Mouse (Mus musculus) lung, embryonic 15.5 days (tissue): ENCODE measurements around the gene Olfr248. TPM values are rescaled to one million over a fixed set of nuclear protein-coding genes. Genes with fewer than 3 reads are reported as not detected.
"Not testable (repeated sequence)": the region's sequence is repeated elsewhere in the genome, so short reads cannot be mapped to it uniquely, and the experiment has no call there.

Experiments
- ATAC-seq: fragments of 200-750 bp; cut with Nextera tagmentation; 2 replicates; pipeline ENCODE4 v1.8.0; 2017; ENCODE audit warnings: moderate number of reproducible peaks, borderline replicate concordance; ENCODE audit not compliant: low FRiP score, low TSS enrichment; ENCODE audit errors: extremely low read depth
- H3K27ac ChIP-seq: fragments of 300-500 bp; sonication (generic); 2 replicates; pipeline ENCODE4 v1.5.1; 2015; ENCODE audit warnings: moderate library complexity, mild to moderate bottlenecking, inconsistent platforms
- H3K27me3 ChIP-seq: fragments of 300-500 bp; sonication (generic); 2 replicates; pipeline ENCODE4 v1.6.1; 2015; ENCODE audit warnings: inconsistent platforms
- H3K36me3 ChIP-seq: fragments of 300-500 bp; sonication (generic); 2 replicates; pipeline ENCODE4 v1.6.1; 2015; ENCODE audit warnings: inconsistent platforms
- H3K4me1 ChIP-seq: fragments of 300-500 bp; sonication (generic); 2 replicates; pipeline ENCODE4 v1.6.1; 2015; ENCODE audit warnings: inconsistent platforms
- H3K4me2 ChIP-seq: fragments of 300-500 bp; sonication (generic); 2 replicates; pipeline ENCODE4 v1.6.1; 2015; ENCODE audit warnings: inconsistent platforms, mild to moderate bottlenecking, moderate library complexity
- H3K4me3 ChIP-seq: fragments of 300-500 bp; sonication (generic); 2 replicates; pipeline ENCODE4 v1.5.1; 2015; ENCODE audit warnings: mild to moderate bottlenecking, inconsistent platforms
- H3K9ac ChIP-seq: fragments of 300-500 bp; sonication (generic); 2 replicates; pipeline ENCODE4 v1.6.1; 2015; ENCODE audit warnings: inconsistent platforms
- H3K9me3 ChIP-seq: fragments of 300-500 bp; sonication (generic); 2 replicates; pipeline ENCODE4 v1.6.1; 2016; ENCODE audit warnings: inconsistent platforms
- WGBS: fragments of 180-500 bp; shearing (Covaris S2); methylation state at CpG from one replicate; pipeline ENCODE4 v1.1.7; 2015; 5-methylcytosine and 5-hydroxymethylcytosine counted together
- polyA plus RNA-seq: library from polyadenylated mRNA; unstranded; fragments of >200 nt; fragmentation: Nextera tagmentation; extraction: Ambion mirVana; gene quantifications from 2 replicates; pipeline ENCODE4 v1.2.1, GENCODE M21; 2015

The Olfr248 gene
- not detected in 2 replicates for polyA plus RNA-seq

DNA sequence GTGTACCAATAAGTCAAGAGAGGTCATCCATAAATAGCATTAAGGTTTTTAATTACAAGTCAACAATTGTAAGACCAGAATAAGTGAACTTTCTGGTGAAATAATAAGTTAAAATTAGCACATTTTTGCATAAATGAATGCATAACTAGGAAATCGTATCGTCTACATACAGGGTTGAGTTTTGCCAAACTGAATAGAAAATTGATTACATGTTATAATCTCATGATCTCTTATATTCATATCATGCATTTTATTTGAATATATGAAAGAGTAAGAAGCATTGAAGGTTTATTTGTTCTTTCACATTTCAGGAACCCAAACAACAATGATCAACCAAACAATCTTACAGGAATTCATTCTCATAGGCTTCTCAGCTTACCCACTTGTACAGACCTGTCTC lies at the start of gene Olfr248:
TSS of gene Olfr248 (plus strand) at position 301 of the 400 bp plus-strand sequence.
- no peak for ATAC-seq
- Histone ChIP-seq H3K27ac (no peak within 1 kb of the TSS), H3K27me3 (no peaks in the 10 kb centered on the region), H3K4me3 (no peak within 1 kb of the TSS), H3K4me1 (no peaks in the 10 kb centered on the region), H3K36me3 (no peaks in the 10 kb centered on the region), H3K9ac (no peak within 1 kb of the TSS), H3K9me3 (no peaks in the 10 kb centered on the region), H3K4me2 (no peak within 1 kb of the TSS)
- 95% methylated on average over 2 of the region's 2 CpGs for WGBS

DNA sequence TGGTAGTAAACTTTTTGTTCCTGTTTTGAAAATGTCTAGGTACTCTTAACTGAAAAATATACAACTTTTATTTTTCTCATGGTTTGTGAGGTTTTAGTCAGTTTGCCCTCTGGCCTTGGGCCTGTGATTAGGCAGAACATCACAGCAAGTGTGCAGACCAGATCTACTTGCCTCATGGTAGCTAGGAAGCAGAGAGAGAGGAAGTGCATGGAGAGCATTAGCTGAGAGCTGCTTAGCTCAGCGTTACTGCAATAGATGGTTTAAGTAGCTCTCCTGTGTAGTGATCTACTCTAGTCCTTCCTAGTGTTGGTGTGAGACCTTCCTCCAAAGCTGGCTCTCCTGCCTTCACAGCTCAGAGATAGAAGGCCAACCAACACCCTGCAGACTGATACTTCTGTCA lies 37.2 kb upstream of the Olfr248 start:
- H3K4me1 ChIP-seq, H3K4me3 ChIP-seq, ATAC-seq, H3K4me2 ChIP-seq, H3K9ac ChIP-seq, H3K36me3 ChIP-seq, H3K27ac ChIP-seq, H3K9me3 ChIP-seq, H3K27me3 ChIP-seq: not testable (repeated sequence)
- WGBS = 55% methylated on average over 1 of the region's 1 CpGs

DNA sequence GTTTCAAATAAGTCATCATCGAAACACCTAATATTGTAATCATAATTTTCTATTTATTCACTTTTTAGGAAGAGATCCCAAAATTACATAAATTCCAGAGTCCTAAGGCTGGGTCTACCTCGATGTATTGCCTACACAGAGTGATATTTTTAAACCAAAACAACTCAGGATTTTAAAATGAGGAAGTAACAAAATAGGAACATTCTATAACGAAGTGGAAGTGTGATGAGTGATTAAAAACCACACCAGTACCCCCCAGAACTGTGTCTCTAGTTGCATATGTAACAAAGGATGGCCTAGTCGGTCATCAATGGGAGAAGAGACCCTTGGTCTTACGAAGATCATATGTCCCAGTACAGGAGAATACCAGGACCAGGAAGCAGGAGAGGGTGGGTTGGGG lies 36.2 kb upstream of the Olfr248 start:
- Histone ChIP-seq H3K9me3 (no peaks in the 10 kb centered on the region), H3K36me3 (no peaks in the 10 kb centered on the region), H3K27me3 (no peaks in the 10 kb centered on the region), H3K27ac (no peak overlapping the region), H3K4me3 (no peak overlapping the region), H3K4me1 (no peaks in the 10 kb centered on the region), H3K9ac (no peak overlapping the region), H3K4me2 (no peak overlapping the region)
- ATAC-seq = no peak
- 67% methylated on average over 5 of the region's 5 CpGs for WGBS

DNA sequence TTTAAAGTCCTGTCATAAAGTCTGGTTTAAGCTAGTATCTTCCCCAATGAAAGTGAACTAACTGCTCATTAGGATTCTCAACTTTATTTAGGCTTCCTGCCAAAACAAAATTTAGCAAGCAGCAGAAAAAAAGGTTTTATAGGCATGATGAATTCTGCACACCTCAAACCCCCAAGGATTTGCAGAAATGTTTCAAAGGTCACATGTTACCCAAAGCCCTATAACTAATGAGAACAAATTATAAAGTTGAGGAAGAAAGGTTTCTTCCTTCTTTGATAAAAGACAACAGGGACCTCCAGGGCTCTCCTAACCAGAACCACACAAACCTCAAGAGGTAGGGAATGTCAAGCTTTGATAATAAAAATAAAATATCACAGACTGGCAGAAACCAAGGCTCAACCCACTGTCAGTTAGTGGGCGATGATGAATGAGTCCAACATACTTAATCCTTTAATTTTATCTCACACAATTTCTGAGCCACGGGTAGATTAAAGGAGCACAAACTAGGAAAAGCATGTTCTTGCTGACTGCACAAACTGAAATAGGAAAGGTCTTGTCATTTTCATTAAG lies 25.9 kb upstream of the Olfr248 start, which contains the start of gene Olfr417:
TSS of gene Olfr417 (plus strand) at position 241 of the 570 bp plus-strand sequence.
- H3K9me3 ChIP-seq = no peaks in the 10 kb centered on the region
- WGBS = 62% methylated on average over 2 of the region's 2 CpGs

DNA sequence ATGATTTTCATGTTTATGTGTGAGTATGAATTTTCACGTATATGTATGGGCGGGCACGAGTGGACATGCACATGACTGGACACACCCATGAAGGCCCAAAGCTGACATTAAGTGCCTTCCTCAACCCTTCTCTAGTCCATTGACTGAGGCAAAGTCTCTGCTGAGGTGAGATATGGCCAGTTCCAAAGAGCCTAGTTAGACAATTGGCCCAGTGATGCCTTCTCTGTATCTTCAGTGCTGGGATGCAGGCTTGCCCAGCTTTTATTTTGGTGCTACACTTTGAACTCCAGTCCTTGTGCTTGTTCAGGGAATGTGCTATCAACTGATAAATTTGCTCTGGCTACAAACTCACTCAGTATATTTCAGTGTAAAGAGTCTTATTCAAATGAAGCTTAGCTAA lies 17.0 kb upstream of the Olfr248 start:
- ATAC-seq = no peak
- H3K36me3 ChIP-seq = no peaks in the 10 kb centered on the region
- no peak overlapping the region for H3K4me2 ChIP-seq
- WGBS = 82% methylated on average over 3 of the region's 3 CpGs
- H3K4me1 ChIP-seq = no peaks in the 10 kb centered on the region
- H3K4me3 ChIP-seq = no peak overlapping the region
- H3K27me3 ChIP-seq = no peaks in the 10 kb centered on the region
- no peak overlapping the region for H3K27ac ChIP-seq
- no peak overlapping the region for H3K9ac ChIP-seq
- H3K9me3 ChIP-seq = no peaks in the 10 kb centered on the region

More for the DNA sequence above, 25.9 kb upstream of the Olfr248 start, which contains the start of gene Olfr417:
- Histone ChIP-seq H3K27ac (no peak within 1 kb of the TSS), H3K27me3 (no peaks in the 10 kb centered on the region), H3K4me2 (no peak within 1 kb of the TSS), H3K9ac (no peak within 1 kb of the TSS), H3K4me3 (no peak within 1 kb of the TSS), H3K4me1 (no peaks in the 10 kb centered on the region), H3K36me3 (no peaks in the 10 kb centered on the region)
- no peak for ATAC-seq

DNA sequence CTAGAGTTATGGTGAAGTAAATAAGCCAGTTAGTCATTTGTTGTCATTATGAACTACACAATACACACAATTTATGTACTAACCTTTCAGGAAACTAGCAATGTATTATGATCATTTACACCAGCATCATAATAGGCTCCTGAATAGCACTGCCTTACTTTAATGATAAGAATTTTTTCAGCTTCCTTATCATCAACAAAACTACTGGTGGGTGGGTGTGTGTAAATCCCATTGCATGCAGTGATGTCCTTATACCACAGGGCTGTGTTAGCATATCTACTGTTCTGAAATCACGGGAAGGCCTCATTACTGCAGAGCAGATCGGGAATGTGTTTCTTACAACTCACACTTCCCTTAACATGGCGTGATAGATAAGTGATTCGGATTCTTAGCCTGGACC lies 32.1 kb downstream of the Olfr248 start:
- no peaks in the 10 kb centered on the region for H3K36me3 ChIP-seq
- no peak overlapping the region for H3K9ac ChIP-seq
- no peaks in the 10 kb centered on the region for H3K27me3 ChIP-seq
- no peak overlapping the region for H3K4me3 ChIP-seq
- H3K9me3 ChIP-seq = no peaks in the 10 kb centered on the region
- H3K27ac ChIP-seq = no peak overlapping the region
- WGBS = 48% methylated on average over 4 of the region's 4 CpGs
- H3K4me2 ChIP-seq = no peak overlapping the region
- no peak for ATAC-seq
- no peaks in the 10 kb centered on the region for H3K4me1 ChIP-seq

DNA sequence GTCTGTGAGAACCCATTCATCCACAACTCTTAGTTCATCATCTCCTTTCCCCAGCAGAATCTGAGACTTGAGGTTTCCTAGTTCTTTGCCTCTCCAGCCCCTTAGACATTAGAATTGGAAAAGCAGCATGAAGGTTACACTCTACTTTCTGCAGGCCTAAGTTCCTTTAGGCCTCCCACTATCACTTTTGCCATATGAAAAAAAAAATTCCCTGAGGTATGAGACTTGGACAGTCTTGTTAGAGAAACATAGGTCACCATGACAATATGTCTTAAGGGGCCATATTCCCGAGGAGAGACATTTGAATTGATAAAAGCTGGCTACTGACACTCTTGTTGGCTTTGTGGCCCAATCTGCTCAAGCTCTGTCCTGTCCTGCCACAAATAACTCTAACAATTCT lies 32.9 kb downstream of the Olfr248 start, which contains the start of gene Olfr414:
TSS of gene Olfr414 (plus strand) at position 301 of the 400 bp plus-strand sequence.
- ATAC-seq = no peak
- no peaks in the 10 kb centered on the region for H3K36me3 ChIP-seq
- no peak within 1 kb of the TSS for H3K4me2 ChIP-seq
- H3K4me1 ChIP-seq = no peaks in the 10 kb centered on the region
- H3K27ac ChIP-seq = no peak within 1 kb of the TSS
- no peak within 1 kb of the TSS for H3K9ac ChIP-seq
- no peaks in the 10 kb centered on the region for H3K9me3 ChIP-seq
- WGBS = 47% methylated on average over 1 of the region's 1 CpGs
- H3K27me3 ChIP-seq = no peaks in the 10 kb centered on the region
- H3K4me3 ChIP-seq = no peak within 1 kb of the TSS

DNA sequence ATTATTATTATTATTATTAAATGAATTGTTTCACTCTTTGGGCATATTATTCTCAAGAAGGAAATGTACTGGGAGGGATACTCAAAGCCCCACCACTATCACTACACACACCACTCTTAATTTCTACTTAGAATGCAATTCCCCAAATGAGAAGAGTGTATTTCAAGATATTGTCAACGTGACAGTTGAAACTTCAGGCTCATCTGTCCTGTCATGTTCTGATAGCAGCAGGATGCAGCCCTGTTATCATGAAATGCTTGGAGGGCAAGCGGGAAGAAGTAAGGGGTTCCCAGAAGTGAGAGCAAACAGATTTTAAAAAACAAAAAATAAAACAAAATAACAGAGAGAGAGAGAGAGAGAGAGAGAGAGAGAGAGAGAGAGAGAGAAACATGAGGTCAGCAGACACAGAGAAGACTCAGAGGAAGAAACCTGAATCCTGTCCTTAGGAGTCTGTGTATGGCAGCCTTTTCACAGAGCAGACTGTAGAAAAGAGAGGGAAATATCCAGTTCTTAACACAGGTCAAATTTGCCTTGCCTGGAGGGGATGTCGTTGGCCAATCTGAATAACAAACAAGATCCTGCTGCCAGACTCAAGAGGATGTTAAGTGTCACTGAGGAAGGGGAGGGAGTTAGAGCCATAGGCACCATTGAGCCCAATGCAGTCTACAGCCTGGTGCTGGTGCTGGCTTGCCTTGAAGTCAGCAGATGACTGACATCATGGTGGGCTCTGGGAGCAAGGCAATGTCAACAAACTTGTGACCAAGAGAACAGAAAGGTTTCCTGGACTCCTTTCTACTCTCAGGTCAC lies 35.5 kb downstream of the Olfr248 start:
- Histone ChIP-seq H3K4me2 (no peak overlapping the region), H3K9me3 (no peaks in the 10 kb centered on the region), H3K36me3 (no peaks in the 10 kb centered on the region), H3K4me3 (no peak overlapping the region), H3K27me3 (no peaks in the 10 kb centered on the region), H3K4me1 (no peaks in the 10 kb centered on the region), H3K9ac (no peak overlapping the region), H3K27ac (no peak overlapping the region)
- 45% methylated on average over 3 of the region's 3 CpGs for WGBS
- ATAC-seq = no peak

DNA sequence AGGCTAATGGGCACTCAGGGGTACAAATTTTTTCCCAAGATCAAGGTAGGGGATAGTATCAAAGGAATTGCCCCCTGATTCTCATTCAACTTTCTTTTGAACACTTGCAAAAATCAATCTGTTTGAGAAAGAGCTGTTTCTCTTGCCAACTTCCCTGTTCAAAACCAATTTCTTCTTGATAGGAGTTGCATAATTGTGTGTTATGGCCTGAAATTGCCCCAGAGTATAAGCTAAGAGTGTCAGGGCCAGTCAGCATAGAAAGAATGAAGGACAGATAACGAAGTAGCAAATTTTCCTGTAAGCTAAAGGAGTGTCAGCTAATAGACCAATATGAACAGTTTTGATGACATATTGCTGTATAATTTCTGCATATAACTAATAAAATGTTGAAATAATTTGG lies 36.6 kb downstream of the Olfr248 start:
- no peaks in the 10 kb centered on the region for H3K36me3 ChIP-seq
- no peak overlapping the region for H3K4me3 ChIP-seq
- H3K9ac ChIP-seq = no peak overlapping the region
- no peak overlapping the region for H3K4me2 ChIP-seq
- no peaks in the 10 kb centered on the region for H3K4me1 ChIP-seq
- no peaks in the 10 kb centered on the region for H3K9me3 ChIP-seq
- no peak overlapping the region for H3K27ac ChIP-seq
- no peak for ATAC-seq
- no peaks in the 10 kb centered on the region for H3K27me3 ChIP-seq
- WGBS = 84% methylated on average over 1 of the region's 1 CpGs

DNA sequence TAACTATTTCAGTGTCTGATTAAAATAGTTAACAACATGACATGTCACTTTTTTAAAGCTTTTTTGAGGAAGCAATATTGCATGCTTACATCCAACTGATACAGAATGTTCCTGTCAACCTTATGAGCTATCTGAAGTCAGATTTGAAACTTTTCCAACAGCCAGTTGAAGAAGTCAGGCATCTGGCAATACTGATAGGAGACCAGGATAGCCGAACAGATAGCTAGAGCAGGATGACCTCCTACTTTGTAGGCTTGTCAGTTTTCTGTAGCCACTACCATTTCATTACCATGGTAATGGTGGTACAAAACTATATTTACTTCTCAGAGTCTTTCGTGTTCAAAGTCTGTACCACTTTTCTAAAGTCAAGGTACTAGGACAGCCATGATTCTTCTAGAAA lies 37.6 kb downstream of the Olfr248 start:
- Histone ChIP-seq H3K9me3 (no peaks in the 10 kb centered on the region), H3K27ac (no peak overlapping the region), H3K4me2 (no peak overlapping the region), H3K36me3 (no peaks in the 10 kb centered on the region), H3K4me1 (no peaks in the 10 kb centered on the region), H3K9ac (no peak overlapping the region), H3K27me3 (no peaks in the 10 kb centered on the region), H3K4me3 (no peak overlapping the region)
- ATAC-seq = no peak
- WGBS = 75% methylated on average over 2 of the region's 2 CpGs

DNA sequence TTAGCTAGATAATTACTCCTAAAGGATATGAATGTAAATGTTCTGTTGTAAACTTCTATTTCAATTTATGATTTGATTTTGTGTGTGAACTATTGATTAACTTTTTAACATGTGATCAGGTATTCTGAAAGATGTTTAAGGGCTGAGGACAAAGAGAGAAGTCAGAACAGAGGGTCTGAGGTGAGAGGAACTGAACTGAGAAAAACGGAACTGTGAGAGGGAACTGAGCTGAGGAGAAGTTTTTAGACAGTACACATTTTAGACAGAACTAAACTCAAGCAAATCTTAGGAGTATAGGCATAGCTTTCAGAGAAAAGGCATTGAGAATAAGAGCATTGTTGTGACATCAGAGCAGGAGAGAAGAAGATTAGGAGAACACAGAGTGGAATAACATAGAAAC lies 43.3 kb downstream of the Olfr248 start:
- H3K9me3 ChIP-seq = no peaks in the 10 kb centered on the region
- no peak overlapping the region for H3K4me3 ChIP-seq
- no peak overlapping the region for H3K9ac ChIP-seq
- H3K27ac ChIP-seq = no peak overlapping the region
- no peak for ATAC-seq
- 40% methylated on average over 1 of the region's 1 CpGs for WGBS
- H3K4me1 ChIP-seq = no peaks in the 10 kb centered on the region
- no peaks in the 10 kb centered on the region for H3K27me3 ChIP-seq
- H3K4me2 ChIP-seq = no peak overlapping the region
- H3K36me3 ChIP-seq = no peaks in the 10 kb centered on the region
